Mouse (Mus musculus) thymus, adult 2 months (tissue): ENCODE results near the gene Borcs5.

ENCODE experiments used
- CTCF ChIP-seq: fragments of 200-500 bp; IDR thresholded peaks from 2 replicates; pipeline ENCODE4 v1.5.1; 2012; ENCODE audit warnings: mild to moderate bottlenecking, control low read depth, low read length, moderate library complexity, borderline replicate concordance; ENCODE audit not compliant: control insufficient read depth, poor library complexity, insufficient read depth; ENCODE audit errors: extremely low read depth
- POLR2A ChIP-seq: fragments of 200-500 bp; IDR thresholded peaks from 2 replicates; pipeline ENCODE4 v1.6.1; 2012; ENCODE audit warnings: mild to moderate bottlenecking, low read length, control low read depth, moderate library complexity; ENCODE audit not compliant: control insufficient read depth, poor library complexity, insufficient read depth; ENCODE audit errors: extremely low read depth

DNA sequence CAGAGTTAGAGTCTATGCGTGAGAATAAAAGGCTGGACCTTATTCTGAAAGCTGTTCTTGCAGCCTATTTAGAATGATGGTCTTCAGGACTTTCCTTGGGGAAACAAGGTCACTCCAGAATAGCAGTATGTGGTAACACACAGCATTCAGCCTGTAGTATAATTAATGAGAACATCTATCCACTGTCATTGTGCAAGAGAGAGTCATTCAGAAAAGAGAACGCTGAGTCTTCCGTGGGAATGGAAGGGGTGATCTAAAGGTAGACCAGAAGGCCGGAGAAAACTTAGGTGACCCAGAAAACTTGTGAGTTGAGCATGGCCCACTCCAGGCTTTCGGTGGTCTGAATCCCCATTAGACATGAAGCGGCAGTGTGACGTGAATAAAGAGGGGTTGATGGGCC is 62.9 kb downstream of the Borcs5 start:
- TF ChIP-seq POLR2A (no peak), CTCF (no peak)
